Mouse (Mus musculus) CH12.LX (cell line): ENCODE data around the gene Gucy1b2.

ENCODE experiments used
- BHLHE40 ChIP-seq: IDR thresholded peaks from 2 replicates; pipeline ENCODE4 v1.6.1; 2011; ENCODE audit warnings: mild to moderate bottlenecking, low read depth, low read length, improper control_type of control experiment
- CHD2 ChIP-seq: IDR thresholded peaks from 2 replicates; pipeline ENCODE4 v1.6.1; 2011; ENCODE audit warnings: low read length, improper control_type of control experiment
- CTCF ChIP-seq, 2 experiments: IDR thresholded peaks in 1 of 2; conservative IDR thresholded peaks in 1 of 2; 2 replicates each; pipeline ENCODE4 v1.5.1; 2011 to 2012; ENCODE audit warnings: low read depth in 2 of 2, low read length in 2 of 2, improper control_type of control experiment in 1 of 2, inconsistent platforms in 1 of 2, mild to moderate bottlenecking in 1 of 2, moderate library complexity in 1 of 2
- E2F4 ChIP-seq: IDR thresholded peaks from 2 replicates; pipeline ENCODE4 v1.6.1; 2011; ENCODE audit warnings: low read depth, low read length, improper control_type of control experiment; ENCODE audit not compliant: insufficient replicate concordance
- EP300 ChIP-seq: IDR thresholded peaks from 2 replicates; pipeline ENCODE4 v1.6.1; 2011; ENCODE audit warnings: low read length, improper control_type of control experiment
- GABPA ChIP-seq: IDR thresholded peaks from 2 replicates; pipeline ENCODE4 v1.6.1; 2012; ENCODE audit warnings: low read depth, low read length, improper control_type of control experiment, inconsistent platforms; ENCODE audit not compliant: insufficient replicate concordance
- KAT2A ChIP-seq: IDR thresholded peaks from 2 replicates; pipeline ENCODE4 v1.6.1; 2012; ENCODE audit warnings: low read length, improper control_type of control experiment, inconsistent platforms; ENCODE audit not compliant: insufficient replicate concordance
- MAX ChIP-seq: IDR thresholded peaks from 2 replicates; pipeline ENCODE4 v1.6.1; 2011; ENCODE audit warnings: low read length, improper control_type of control experiment
- MEF2A ChIP-seq: IDR thresholded peaks from 2 replicates; pipeline ENCODE4 v1.6.1; 2014; ENCODE audit warnings: low read depth, mild to moderate bottlenecking, inconsistent platforms, low read length, improper control_type of control experiment, borderline replicate concordance
- POLR2A ChIP-seq: IDR thresholded peaks from 2 replicates; pipeline ENCODE4 v1.6.1; 2011; ENCODE audit warnings: low read depth, mild to moderate bottlenecking, improper control_type of control experiment, low read length
- RCOR1 ChIP-seq: conservative IDR thresholded peaks from 2 replicates; pipeline ENCODE4 v1.6.1; 2012; ENCODE audit warnings: low read depth, mild to moderate bottlenecking, inconsistent platforms, low read length, improper control_type of control experiment
- SMC3 ChIP-seq: IDR thresholded peaks from 2 replicates; pipeline ENCODE4 v1.6.1; 2011; ENCODE audit warnings: low read depth, low read length, improper control_type of control experiment
- ZKSCAN1 ChIP-seq: IDR thresholded peaks from 2 replicates; pipeline ENCODE4 v1.6.1; 2012; ENCODE audit warnings: low read depth, inconsistent platforms, low read length, improper control_type of control experiment, borderline replicate concordance
- ZMIZ1 ChIP-seq: IDR thresholded peaks from 2 replicates; pipeline ENCODE4 v1.6.1; 2012; ENCODE audit warnings: low read depth, mild to moderate bottlenecking, inconsistent platforms, low read length, improper control_type of control experiment

- TF ChIP-seq E2F4 (no peak), POLR2A (no peak), CTCF (conservative IDR thresholded peaks at IDR 0.05 in 1 of 2, IDR thresholded peaks at IDR 0.05 in 1 of 2; ENCODE audit: low read depth in 2 of 2, low read length in 2 of 2) (no peak), BHLHE40 (no peak), SMC3 (no peak), EP300 (no peak), ZMIZ1 (no peak), ZKSCAN1 (no peak), MAX (no peak), GABPA (no peak), KAT2A (no peak), MEF2A (no peak), CHD2 (no peak), RCOR1 (no peak)
Observed at GRCm38 (mm10) chr14:62455570-62455879, 564 bp downstream of the Gucy1b2 start.
